Mouse (Mus musculus) stomach, embryonic 15.5 days (tissue): Measurements from ENCODE around the gene Clstn2. TPM values are rescaled to one million over a fixed set of nuclear protein-coding genes. Genes with fewer than 3 reads are reported as not detected.

Experiments
- ATAC-seq: fragments of 200-750 bp; cut with Nextera tagmentation; 2 replicates; pipeline ENCODE4 v1.8.0; 2017; ENCODE audit warnings: low read depth, moderate number of reproducible peaks, moderate TSS enrichment; ENCODE audit not compliant: insufficient read depth, low FRiP score
- H3K27ac ChIP-seq: fragments of 300-500 bp; sonication (generic); 2 replicates; pipeline ENCODE4 v1.5.1; 2015; ENCODE audit warnings: mild to moderate bottlenecking, inconsistent platforms
- H3K27me3 ChIP-seq: fragments of 300-500 bp; sonication (generic); replicated peaks from 2 replicates; pipeline ENCODE4 v1.6.1; 2015; ENCODE audit warnings: inconsistent platforms
- H3K36me3 ChIP-seq: fragments of 300-500 bp; sonication (generic); 2 replicates; pipeline ENCODE4 v1.6.1; 2015; ENCODE audit warnings: inconsistent platforms
- H3K4me1 ChIP-seq: fragments of 300-500 bp; sonication (generic); 2 replicates; pipeline ENCODE4 v1.6.1; 2015; ENCODE audit warnings: inconsistent platforms
- H3K4me2 ChIP-seq: fragments of 300-500 bp; sonication (generic); 2 replicates; pipeline ENCODE4 v1.6.1; 2015; ENCODE audit warnings: mild to moderate bottlenecking, inconsistent platforms
- H3K4me3 ChIP-seq: fragments of 300-500 bp; sonication (generic); replicated peaks from 2 replicates; pipeline ENCODE4 v1.5.1; 2015; ENCODE audit warnings: inconsistent platforms
- H3K9ac ChIP-seq: fragments of 300-500 bp; sonication (generic); 2 replicates; pipeline ENCODE4 v1.6.1; 2015; ENCODE audit warnings: inconsistent platforms
- H3K9me3 ChIP-seq: fragments of 300-500 bp; sonication (generic); 2 replicates; pipeline ENCODE4 v1.6.1; 2016; ENCODE audit warnings: inconsistent platforms
- WGBS: fragments of 180-500 bp; shearing (Covaris S2); methylation state at CpG from one replicate; pipeline ENCODE4 v1.1.7; 2015; 5-methylcytosine and 5-hydroxymethylcytosine counted together
- polyA plus RNA-seq: library from polyadenylated mRNA; unstranded; fragments of >200 nt; fragmentation: Nextera tagmentation; extraction: Ambion mirVana; gene quantifications from 2 replicates; pipeline ENCODE4 v1.2.1, GENCODE M21; 2015

The Clstn2 gene
- polyA plus RNA-seq, 1 experiment from 2014 or later: 0.83 TPM

DNA sequence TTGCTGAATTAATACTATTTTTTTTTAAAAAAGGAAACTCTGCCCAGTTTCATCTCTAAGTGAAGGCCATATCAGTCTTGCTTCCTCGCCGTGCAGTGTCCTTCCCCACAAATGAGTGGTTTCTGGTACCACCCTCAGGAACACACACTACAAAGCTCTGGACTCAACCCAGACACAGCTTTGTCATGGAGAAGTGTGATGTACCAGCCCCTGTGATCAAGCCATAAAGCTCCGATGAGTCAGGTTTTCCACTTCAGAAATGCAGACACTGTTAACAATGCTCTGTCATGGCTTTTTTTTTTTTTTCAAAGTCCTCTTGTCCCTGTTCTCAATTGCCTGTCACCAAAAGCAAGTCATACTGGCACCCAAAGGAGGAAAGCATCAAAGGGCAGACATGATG, 507.4 kb downstream of the Clstn2 start:
- no peak overlapping the region for H3K27ac ChIP-seq
- ATAC-seq: no peak
- H3K4me2 ChIP-seq: no peak overlapping the region
- WGBS: 84% methylated on average over 3 of the region's 3 CpGs
- no peaks in the 10 kb centered on the region for H3K27me3 ChIP-seq
- no peaks in the 10 kb centered on the region for H3K9me3 ChIP-seq
- H3K4me1 ChIP-seq: no peaks in the 10 kb centered on the region
- no peak overlapping the region for H3K4me3 ChIP-seq
- H3K9ac ChIP-seq: no peak overlapping the region
- no peaks in the 10 kb centered on the region for H3K36me3 ChIP-seq

DNA sequence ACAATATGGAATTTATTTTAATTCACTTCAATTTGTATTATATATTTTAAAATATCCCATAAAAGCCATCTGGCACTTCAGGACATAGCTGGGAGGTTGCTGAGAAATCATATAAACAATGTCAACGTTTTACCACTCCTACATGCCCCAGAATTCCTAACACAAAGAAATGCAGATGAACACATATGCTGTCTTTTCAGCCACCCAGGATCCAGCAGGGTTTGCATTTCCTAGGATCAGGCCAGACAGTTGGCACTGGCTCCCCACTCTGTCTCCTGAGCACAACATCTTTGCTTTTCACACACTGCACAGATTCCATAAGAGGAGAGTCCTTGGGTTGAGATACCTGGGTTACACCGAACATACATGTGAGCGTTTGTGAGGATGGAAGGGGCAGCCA, 508.1 kb downstream of the Clstn2 start:
- Histone ChIP-seq H3K4me2 (no peak overlapping the region), H3K4me3 (no peak overlapping the region), H3K4me1 (no peaks in the 10 kb centered on the region), H3K27me3 (no peaks in the 10 kb centered on the region), H3K9ac (no peak overlapping the region), H3K9me3 (no peaks in the 10 kb centered on the region), H3K27ac (no peak overlapping the region), H3K36me3 (no peaks in the 10 kb centered on the region)
- 69% methylated on average over 3 of the region's 3 CpGs for WGBS
- no peak for ATAC-seq

DNA sequence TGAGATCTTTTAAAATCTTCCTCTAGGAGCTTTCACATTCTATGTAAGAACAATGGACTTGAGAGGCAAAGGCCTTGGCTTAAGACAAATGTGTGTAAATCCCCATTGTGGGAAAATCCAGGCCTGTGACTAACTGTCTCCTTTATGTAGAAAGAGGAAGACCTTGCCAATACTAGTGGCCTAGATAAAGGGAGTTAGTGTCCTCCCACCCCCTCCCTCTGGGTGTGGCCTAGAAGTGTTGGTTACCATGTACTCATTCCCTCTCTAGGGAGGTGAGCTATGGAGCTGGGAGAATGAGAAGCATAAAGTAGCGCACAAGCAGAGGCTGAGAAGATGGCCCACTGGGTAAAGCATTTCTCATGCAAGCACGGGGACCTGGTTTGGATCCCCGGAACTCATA, 512.2 kb downstream of the Clstn2 start:
- no peaks in the 10 kb centered on the region for H3K4me1 ChIP-seq

GRCm38 (mm10) chr9:97517006-97517405, 516.0 kb downstream of the Clstn2 start:
- 52% methylated on average over 3 of the region's 3 CpGs for WGBS
- no peak overlapping the region for H3K4me2 ChIP-seq
- H3K9ac ChIP-seq: no peak overlapping the region
- no peak for ATAC-seq
- no peaks in the 10 kb centered on the region for H3K27me3 ChIP-seq
- no peaks in the 10 kb centered on the region for H3K4me1 ChIP-seq
- H3K36me3 ChIP-seq: no peaks in the 10 kb centered on the region
- no peak overlapping the region for H3K27ac ChIP-seq
- no peaks in the 10 kb centered on the region for H3K9me3 ChIP-seq
- no peak overlapping the region for H3K4me3 ChIP-seq

More for the DNA sequence above, 512.2 kb downstream of the Clstn2 start:
- 95% methylated on average over 3 of the region's 3 CpGs for whole genome bisulfite sequencing
- Histone ChIP-seq H3K9me3 (no peaks in the 10 kb centered on the region), H3K9ac (no peak overlapping the region), H3K4me2 (no peak overlapping the region), H3K27me3 (no peaks in the 10 kb centered on the region), H3K4me3 (no peak overlapping the region), H3K27ac (no peak overlapping the region), H3K36me3 (no peaks in the 10 kb centered on the region)
- no peak for ATAC-seq

- H3K9ac ChIP-seq: no peak overlapping the region
- H3K4me2 ChIP-seq: no peak overlapping the region
- no peaks in the 10 kb centered on the region for H3K9me3 ChIP-seq
- 86% methylated on average over 2 of the region's 2 CpGs for WGBS
- H3K27me3 ChIP-seq: no peaks in the 10 kb centered on the region
- H3K4me3 ChIP-seq: no peak overlapping the region
- no peaks in the 10 kb centered on the region for H3K4me1 ChIP-seq
- ATAC-seq: no peak
- H3K36me3 ChIP-seq: no peaks in the 10 kb centered on the region
- no peak overlapping the region for H3K27ac ChIP-seq
Observed at GRCm38 (mm10) chr9:97514639-97515038, 518.3 kb downstream of the Clstn2 start.

DNA sequence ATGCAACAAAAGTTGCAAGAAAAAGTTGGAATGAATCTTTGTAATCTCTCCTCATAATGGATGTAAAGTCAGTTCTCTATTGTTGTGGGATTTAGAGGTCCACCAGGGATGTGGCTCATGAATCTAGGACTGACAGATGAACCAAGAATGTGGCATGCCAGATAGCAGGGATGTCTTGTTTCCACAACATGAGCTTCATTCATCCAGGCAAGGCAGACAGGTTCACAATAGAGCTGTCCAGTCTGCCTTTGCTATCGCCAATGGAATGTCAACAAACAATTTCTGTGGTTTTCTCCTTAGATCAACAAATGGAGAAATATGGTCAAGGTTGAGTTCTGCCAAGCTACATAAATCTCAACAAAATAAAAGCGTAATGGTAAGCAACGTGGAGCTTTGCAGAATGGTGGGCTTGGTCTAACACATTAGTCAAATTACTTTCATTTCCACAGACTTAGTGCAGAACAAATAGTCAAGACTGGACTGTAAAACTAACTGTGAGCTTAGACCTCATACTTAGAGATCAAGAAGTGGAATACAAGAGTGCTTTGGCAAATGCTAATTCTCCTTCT, 520.6 kb downstream of the Clstn2 start:
- Histone ChIP-seq H3K4me2 (no peak overlapping the region), H3K4me1 (no peaks in the 10 kb centered on the region), H3K27ac (no peak overlapping the region), H3K9ac (no peak overlapping the region), H3K36me3 (no peaks in the 10 kb centered on the region), H3K9me3 (no peaks in the 10 kb centered on the region), H3K4me3 (no peak overlapping the region), H3K27me3 (no peaks in the 10 kb centered on the region)
- WGBS: 47% methylated on average over 3 of the region's 3 CpGs
- ATAC-seq: no peak

GRCm38 (mm10) chr9:97501416-97501815, 531.6 kb downstream of the Clstn2 start:
- 70% methylated on average over 4 of the region's 4 CpGs for WGBS
- H3K36me3 ChIP-seq: no peaks in the 10 kb centered on the region
- no peaks in the 10 kb centered on the region for H3K9me3 ChIP-seq
- no peaks in the 10 kb centered on the region for H3K27me3 ChIP-seq
- no peak for ATAC-seq
- no peaks in the 10 kb centered on the region for H3K4me1 ChIP-seq
- no peak overlapping the region for H3K4me2 ChIP-seq
- H3K27ac ChIP-seq: no peak overlapping the region
- no peak overlapping the region for H3K4me3 ChIP-seq
- no peak overlapping the region for H3K9ac ChIP-seq

DNA sequence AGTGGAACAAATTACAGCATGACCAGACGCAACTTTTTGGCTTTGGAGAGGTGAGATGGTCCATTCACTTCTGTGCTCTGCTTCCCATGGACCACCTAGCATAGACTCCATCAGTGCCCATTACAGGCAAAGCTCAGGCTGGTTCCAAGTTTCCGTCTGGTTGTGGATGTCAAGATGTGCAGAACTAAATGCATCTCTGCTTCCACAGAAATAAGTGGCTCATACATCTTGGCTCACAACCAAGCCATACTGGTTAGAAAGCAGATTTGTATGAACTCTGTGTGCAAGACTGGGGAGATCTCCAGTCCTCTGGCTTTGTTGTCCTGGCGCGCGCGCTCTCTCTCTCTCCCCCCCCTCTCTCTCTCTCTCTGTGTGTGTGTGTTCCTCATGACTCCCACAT, 537.9 kb downstream of the Clstn2 start:
- H3K4me2 ChIP-seq: no peak overlapping the region
- H3K36me3 ChIP-seq: no peaks in the 10 kb centered on the region
- no peak overlapping the region for H3K27ac ChIP-seq
- H3K4me3 ChIP-seq: no peak overlapping the region
- H3K9ac ChIP-seq: no peak overlapping the region
- no peaks in the 10 kb centered on the region for H3K9me3 ChIP-seq
- no peak for ATAC-seq
- no peaks in the 10 kb centered on the region for H3K27me3 ChIP-seq
- no peaks in the 10 kb centered on the region for H3K4me1 ChIP-seq
- WGBS: 93% methylated on average over 6 of the region's 6 CpGs

DNA sequence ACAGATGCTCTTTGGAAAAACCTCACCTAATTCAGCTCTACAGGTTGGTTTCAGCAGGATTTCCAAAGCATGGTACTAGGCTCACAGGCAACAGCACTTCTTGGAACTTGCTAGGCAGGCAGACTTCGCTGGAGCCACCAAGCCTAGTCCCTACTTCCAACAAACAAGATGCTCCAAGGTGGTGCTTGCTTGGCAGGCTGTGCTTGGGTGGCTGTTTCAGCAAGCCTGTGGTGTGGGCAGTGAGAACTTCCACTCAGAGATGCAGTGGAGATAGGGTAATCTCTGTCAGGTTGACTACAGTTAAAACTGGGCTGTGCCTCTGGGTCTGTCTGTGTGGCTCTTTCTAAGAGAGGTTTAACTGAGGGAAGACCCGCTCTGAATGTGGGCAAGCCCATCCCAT, 541.4 kb downstream of the Clstn2 start:
- H3K4me3 ChIP-seq: no peak overlapping the region
- no peak for ATAC-seq
- H3K4me2 ChIP-seq: no peak overlapping the region
- no peak overlapping the region for H3K9ac ChIP-seq
- no peaks in the 10 kb centered on the region for H3K4me1 ChIP-seq
- H3K9me3 ChIP-seq: no peaks in the 10 kb centered on the region
- no peak overlapping the region for H3K27ac ChIP-seq
- H3K27me3 ChIP-seq: no peaks in the 10 kb centered on the region
- no peaks in the 10 kb centered on the region for H3K36me3 ChIP-seq
- WGBS: 85% methylated on average over 2 of the region's 2 CpGs

- Histone ChIP-seq H3K4me2 (no peak overlapping the region), H3K9me3 (no peaks in the 10 kb centered on the region), H3K27me3 (no peaks in the 10 kb centered on the region), H3K9ac (no peak overlapping the region), H3K27ac (no peak overlapping the region), H3K36me3 (no peaks in the 10 kb centered on the region), H3K4me3 (no peak overlapping the region), H3K4me1 (no peaks in the 10 kb centered on the region)
- no peak for ATAC-seq
- whole genome bisulfite sequencing: 22% methylated on average over 2 of the region's 2 CpGs
Observed at GRCm38 (mm10) chr9:97490591-97491176, 542.3 kb downstream of the Clstn2 start.

DNA sequence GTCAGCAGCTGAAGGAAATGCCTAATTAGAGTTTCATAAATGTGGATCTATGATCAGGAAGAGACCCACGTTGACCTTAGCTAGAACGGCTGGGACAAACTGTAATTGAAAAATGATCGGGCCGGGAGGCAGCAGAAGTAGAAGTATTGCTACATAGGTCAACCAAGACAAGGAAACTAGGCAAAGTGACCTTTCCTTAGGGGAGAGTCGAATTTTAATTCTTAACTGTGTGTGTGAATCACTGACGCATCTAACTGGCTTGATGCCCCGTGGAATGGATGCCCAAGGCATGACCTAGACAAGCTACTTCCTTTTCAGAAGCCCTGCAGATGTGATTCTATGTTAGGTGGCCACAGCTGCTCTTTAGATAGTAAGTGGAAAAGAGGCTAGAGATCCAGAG, 546.2 kb downstream of the Clstn2 start:
- 69% methylated on average over 7 of the region's 7 CpGs for WGBS
- H3K36me3 ChIP-seq: no peaks in the 10 kb centered on the region

DNA sequence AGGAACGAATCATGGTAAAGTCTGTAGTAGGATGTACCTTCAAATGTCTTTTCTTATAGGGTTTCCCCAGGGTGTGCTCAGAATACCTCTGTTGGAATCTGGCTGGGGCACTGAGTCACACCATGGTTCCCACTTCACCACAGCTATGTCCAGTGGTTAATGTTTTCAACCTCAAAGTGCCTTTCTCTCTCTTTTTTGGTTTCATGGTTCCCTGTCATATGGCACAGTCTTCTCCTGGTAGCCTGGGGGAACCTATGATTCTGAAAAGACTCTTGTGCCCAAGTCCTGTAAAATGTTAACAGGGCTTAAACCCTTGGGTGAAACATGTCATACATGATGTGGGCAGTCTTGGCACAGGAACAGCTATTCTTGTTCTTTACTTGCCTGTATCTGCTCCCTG, 551.8 kb downstream of the Clstn2 start:
- Histone ChIP-seq H3K4me2 (no peak overlapping the region), H3K9me3 (no peaks in the 10 kb centered on the region), H3K9ac (no peak overlapping the region), H3K36me3 (no peaks in the 10 kb centered on the region), H3K27me3 (no peaks in the 10 kb centered on the region), H3K4me1 (no peaks in the 10 kb centered on the region), H3K27ac (no peak overlapping the region), H3K4me3 (no peak overlapping the region)
- no peak for ATAC-seq
- WGBS: 71% methylated on average over 1 of the region's 1 CpGs

More for the DNA sequence above, 546.2 kb downstream of the Clstn2 start:
- no peak for ATAC-seq
- no peak overlapping the region for H3K9ac ChIP-seq
- H3K27ac ChIP-seq: no peak overlapping the region
- H3K9me3 ChIP-seq: no peaks in the 10 kb centered on the region
- H3K4me3 ChIP-seq: no peak overlapping the region
- H3K4me2 ChIP-seq: no peak overlapping the region
- no peaks in the 10 kb centered on the region for H3K27me3 ChIP-seq
- H3K4me1 ChIP-seq: no peaks in the 10 kb centered on the region

- ATAC-seq: no peak
- Histone ChIP-seq H3K4me2 (no peak overlapping the region), H3K27me3 (no peaks in the 10 kb centered on the region), H3K27ac (no peak overlapping the region), H3K36me3 (no peaks in the 10 kb centered on the region), H3K4me3 (no peak overlapping the region), H3K9ac (no peak overlapping the region), H3K4me1 (no peaks in the 10 kb centered on the region), H3K9me3 (no peaks in the 10 kb centered on the region)
- WGBS: 48% methylated on average over 2 of the region's 2 CpGs
Observed at GRCm38 (mm10) chr9:97476961-97477360, 556.0 kb downstream of the Clstn2 start.
